Mouse (Mus musculus): ENCODE measurements at regions not wholly inside any gene's neighbourhood (a gene's known extent, or its start where the extent isn't known, plus 50 kb on each side); places are given as distances from the start of the nearest gene placed in this dataset.
A peak's percentile ranks its signal among the peaks of the same experiment; 100 is the strongest.

- ATAC-seq (ENCODE audit: low read depth) = no peak
- no peaks in the 10 kb centered on the region for H3K9me3 ChIP-seq (replicated peaks; ENCODE audit: control insufficient read depth, low read length)
- H3K27ac ChIP-seq (ENCODE audit: low read length) = no peak overlapping the region
- no peak overlapping the region for H3K4me3 ChIP-seq (ENCODE audit: low read depth, low read length)
- no peaks in the 10 kb centered on the region for H3K36me3 ChIP-seq (ENCODE audit: control insufficient read depth, insufficient read depth)
- no peaks in the 10 kb centered on the region for H3K4me1 ChIP-seq (ENCODE audit: control insufficient read depth, low read depth, low read length)
- H3K27me3 ChIP-seq (ENCODE audit: control insufficient read depth, insufficient read depth, low read depth, low read length) = no peaks in the 10 kb centered on the region
- H3K9ac ChIP-seq (ENCODE audit: low read depth, low read length) = 0 out of 2 replicates have a peak overlapping the region, but pooled peaks have one; percentile 28
- H3K4me2 ChIP-seq (ENCODE audit: low read depth, low read length) = no peak overlapping the region
Measured at GRCm38 (mm10) chr15:21656322-21656721, 892.5 kb upstream of the Cdh18 start.

- no peak overlapping the region for H3K4me2 ChIP-seq (ENCODE audit: low read depth, low read length)
- no peaks in the 10 kb centered on the region for H3K27me3 ChIP-seq (ENCODE audit: control insufficient read depth, insufficient read depth, low read depth, low read length)
- no peaks in the 10 kb centered on the region for H3K36me3 ChIP-seq (ENCODE audit: control insufficient read depth, insufficient read depth)
- no peak overlapping the region for H3K9ac ChIP-seq (ENCODE audit: low read depth, low read length)
- H3K27ac ChIP-seq (ENCODE audit: low read length) = no peak overlapping the region
- no peak for ATAC-seq (ENCODE audit: low read depth)
- WGBS (ENCODE audit: insufficient replicate concordance) = 55% methylated on average over 4 of the region's 4 CpGs
- H3K4me1 ChIP-seq (ENCODE audit: control insufficient read depth, low read depth, low read length) = no peaks in the 10 kb centered on the region
- H3K9me3 ChIP-seq (replicated peaks; ENCODE audit: control insufficient read depth, low read length) = no peaks in the 10 kb centered on the region
- H3K4me3 ChIP-seq (ENCODE audit: low read depth, low read length) = no peak overlapping the region
Measured at GRCm38 (mm10) chr15:21664180-21664579, 884.6 kb upstream of the Cdh18 start.

- Histone ChIP-seq H3K4me1 (ENCODE audit: control insufficient read depth, low read depth, low read length) (no peaks in the 10 kb centered on the region), H3K4me3 (ENCODE audit: low read depth, low read length) (no peak overlapping the region), H3K9me3 (replicated peaks; ENCODE audit: control insufficient read depth, low read length) (no peaks in the 10 kb centered on the region), H3K27ac (ENCODE audit: low read length) (no peak overlapping the region), H3K27me3 (ENCODE audit: control insufficient read depth, insufficient read depth, low read depth, low read length) (no peaks in the 10 kb centered on the region), H3K36me3 (ENCODE audit: control insufficient read depth, insufficient read depth) (no peaks in the 10 kb centered on the region), H3K9ac (ENCODE audit: low read depth, low read length) (no peak overlapping the region), H3K4me2 (ENCODE audit: low read depth, low read length) (no peak overlapping the region)
- ATAC-seq (ENCODE audit: low read depth) = no peak
Measured at GRCm38 (mm10) chr15:21669760-21670159, 879.1 kb upstream of the Cdh18 start.

GRCm38 (mm10) chr15:21684138-21684537 lies 864.7 kb upstream of the Cdh18 start:
- Histone ChIP-seq H3K27ac (ENCODE audit: low read length) (no peak overlapping the region), H3K9ac (ENCODE audit: low read depth, low read length) (no peak overlapping the region), H3K9me3 (replicated peaks; ENCODE audit: control insufficient read depth, low read length) (no peaks in the 10 kb centered on the region), H3K27me3 (ENCODE audit: control insufficient read depth, insufficient read depth, low read depth, low read length) (no peaks in the 10 kb centered on the region), H3K4me1 (ENCODE audit: control insufficient read depth, low read depth, low read length) (no peaks in the 10 kb centered on the region), H3K4me2 (ENCODE audit: low read depth, low read length) (no peak overlapping the region), H3K4me3 (ENCODE audit: low read depth, low read length) (no peak overlapping the region), H3K36me3 (ENCODE audit: control insufficient read depth, insufficient read depth) (no peaks in the 10 kb centered on the region)
- 58% methylated on average over 2 of the region's 2 CpGs for WGBS (ENCODE audit: insufficient replicate concordance)
- no peak for ATAC-seq (ENCODE audit: low read depth)
